Mouse (Mus musculus) embryonic facial prominence, embryonic 15.5 days (tissue): ENCODE results near the gene Tnrc6c. TPM values are rescaled to one million over a fixed set of nuclear protein-coding genes. Genes with fewer than 3 reads are reported as not detected.
"Not testable (repeated sequence)": the region's sequence is repeated elsewhere in the genome, so short reads cannot be mapped to it uniquely, and the experiment has no call there.

Source experiments
- ATAC-seq: fragments of 200-750 bp; cut with Nextera tagmentation; 2 replicates; pipeline ENCODE4 v1.8.0; 2017; ENCODE audit warnings: low read depth, moderate TSS enrichment; ENCODE audit not compliant: insufficient number of reproducible peaks, low FRiP score, low TSS enrichment
- H3K27ac ChIP-seq: fragments of 300-500 bp; sonication (generic); replicated peaks from 2 replicates; pipeline ENCODE4 v1.5.1; 2015; ENCODE audit warnings: mild to moderate bottlenecking, inconsistent platforms
- H3K27me3 ChIP-seq: fragments of 300-500 bp; sonication (generic); 2 replicates; pipeline ENCODE4 v1.6.1; 2015; ENCODE audit warnings: inconsistent platforms
- H3K36me3 ChIP-seq: fragments of 300-500 bp; sonication (generic); 2 replicates; pipeline ENCODE4 v1.6.1; 2015; ENCODE audit warnings: mild to moderate bottlenecking, inconsistent platforms
- H3K4me1 ChIP-seq: fragments of 300-500 bp; sonication (generic); 2 replicates; pipeline ENCODE4 v1.6.1; 2015; ENCODE audit warnings: inconsistent platforms
- H3K4me2 ChIP-seq: fragments of 300-500 bp; sonication (generic); replicated peaks from 2 replicates; pipeline ENCODE4 v1.6.1; 2015; ENCODE audit warnings: mild to moderate bottlenecking, inconsistent platforms
- H3K4me3 ChIP-seq: fragments of 300-500 bp; sonication (generic); replicated peaks from 2 replicates; pipeline ENCODE4 v1.5.1; 2015; ENCODE audit warnings: mild to moderate bottlenecking, inconsistent platforms
- H3K9ac ChIP-seq: fragments of 300-500 bp; sonication (generic); 2 replicates; pipeline ENCODE4 v1.6.1; 2015; ENCODE audit warnings: inconsistent platforms
- H3K9me3 ChIP-seq: fragments of 300-500 bp; sonication (generic); replicated peaks from 2 replicates; pipeline ENCODE4 v1.6.1; 2016; ENCODE audit warnings: inconsistent platforms
- WGBS: fragments of 180-500 bp; shearing (Covaris S2); methylation state at CpG from one replicate; pipeline ENCODE4 v1.1.7; 2015; 5-methylcytosine and 5-hydroxymethylcytosine counted together
- polyA plus RNA-seq: library from polyadenylated mRNA; unstranded; fragments of >200 nt; fragmentation: Nextera tagmentation; extraction: Ambion mirVana; gene quantifications from 2 replicates; pipeline ENCODE4 v1.2.1, GENCODE M21; 2015

Tnrc6c gene
- polyA plus RNA-seq, 1 experiment from 2014 or later = 17.1 TPM

DNA sequence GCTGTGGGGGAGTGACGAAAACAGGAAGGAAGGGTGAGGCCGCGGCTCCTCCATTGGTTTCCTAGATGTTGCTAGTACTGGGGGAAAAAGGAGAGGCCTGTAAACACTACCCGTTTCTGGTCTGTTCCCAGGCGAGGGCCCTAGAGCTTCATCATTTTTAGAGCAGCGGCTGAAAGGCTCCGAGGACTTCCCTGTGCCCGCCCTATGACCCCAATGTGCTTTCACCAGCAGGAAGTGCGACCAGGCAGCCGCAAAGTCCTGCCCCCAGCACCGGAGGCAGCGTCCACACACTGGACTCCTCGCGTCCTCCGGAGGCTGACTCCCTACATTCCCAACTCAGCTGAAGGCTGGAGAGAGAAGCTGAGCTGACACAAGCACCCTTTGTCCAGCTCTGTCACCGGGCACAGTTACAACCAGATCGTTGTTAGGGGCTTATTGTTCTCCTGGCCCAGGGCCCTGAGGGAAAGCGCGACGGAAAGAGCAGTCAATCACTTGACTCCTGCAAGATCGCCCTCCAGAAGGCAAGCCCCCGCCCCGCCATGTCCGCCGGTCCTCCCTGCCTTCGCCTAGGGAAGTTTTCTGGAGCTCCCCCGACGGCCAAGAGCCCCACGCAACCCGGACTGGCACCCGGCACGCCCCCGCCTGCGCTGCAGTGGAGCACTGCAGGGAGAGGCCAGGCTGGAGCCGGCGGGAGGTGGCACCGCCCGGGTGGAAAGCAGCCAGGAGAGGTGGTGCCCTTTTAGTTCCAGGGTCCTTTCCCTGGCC, 125.5 kb downstream of the Tnrc6c start:
- Histone ChIP-seq H3K9ac (peak overlapping the region; percentile 44), H3K4me3 (peak overlapping the region; percentile 54), H3K4me1 (peaks cover 49% of the 10 kb centered on the region), H3K36me3 (peaks cover 13% of the 10 kb centered on the region; the same call in 1 of the 2 replicates), H3K27me3 (no peaks in the 10 kb centered on the region), H3K27ac (peak overlapping the region; percentile 93), H3K4me2 (peak overlapping the region; percentile 97), H3K9me3 (no peaks in the 10 kb centered on the region)
- ATAC-seq = peak; percentile 35
- WGBS = 2% methylated on average over 38 of the region's 38 CpGs

- under 1% methylated on average over 16 of the region's 17 CpGs for WGBS
- Histone ChIP-seq H3K36me3 (peaks cover 8% of the 10 kb centered on the region; the same call in 1 of the 2 replicates), H3K27me3 (no peaks in the 10 kb centered on the region), H3K9me3 (no peaks in the 10 kb centered on the region), H3K4me2 (peak overlapping the region; percentile 97), H3K4me1 (peaks cover 49% of the 10 kb centered on the region), H3K4me3 (peak overlapping the region; percentile 54), H3K9ac (peak overlapping the region; percentile 44), H3K27ac (peak overlapping the region; percentile 93)
- ATAC-seq = peak; percentile 30; the same call in 1 of the 2 replicates
Measured at GRCm38 (mm10) chr11:117780199-117780515, 126.1 kb downstream of the Tnrc6c start.

DNA sequence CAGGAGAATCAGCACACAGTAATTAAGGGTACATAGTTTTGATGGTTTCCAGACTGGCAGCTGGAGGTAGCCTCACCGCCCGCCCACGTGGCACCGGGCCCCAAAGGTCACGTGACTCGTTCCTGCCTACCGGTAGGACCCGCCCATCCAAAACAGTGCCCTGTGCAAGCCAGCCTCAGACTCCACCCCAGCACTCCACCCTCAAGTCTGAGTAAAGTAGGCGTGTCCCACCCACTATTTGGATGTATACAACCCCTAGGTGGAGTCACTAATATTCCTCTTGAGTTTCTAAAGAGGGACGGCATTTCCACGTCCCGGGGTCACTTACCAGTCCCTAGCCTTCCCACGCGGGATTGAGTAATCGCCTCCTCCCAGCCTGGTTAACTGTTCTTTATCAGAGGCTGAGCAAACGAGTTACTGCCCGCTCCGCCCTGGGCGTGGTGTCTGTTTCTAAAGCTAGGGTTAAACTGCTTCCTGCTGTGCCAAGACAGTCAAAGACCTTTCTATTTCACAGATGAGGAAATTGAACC, 126.6 kb downstream of the Tnrc6c start:
- Histone ChIP-seq H3K27me3 (no peaks in the 10 kb centered on the region), H3K4me3 (peak overlapping the region; percentile 54), H3K36me3 (peaks cover 4% of the 10 kb centered on the region; the same call in 1 of the 2 replicates), H3K4me2 (peak overlapping the region; percentile 97), H3K4me1 (peaks cover 49% of the 10 kb centered on the region), H3K9me3 (no peaks in the 10 kb centered on the region), H3K9ac (peak overlapping the region; percentile 44; the same call in 1 of the 2 replicates), H3K27ac (peak overlapping the region; percentile 93)
- ATAC-seq = peak; percentile 76
- whole genome bisulfite sequencing = under 1% methylated on average over 19 of the region's 19 CpGs

DNA sequence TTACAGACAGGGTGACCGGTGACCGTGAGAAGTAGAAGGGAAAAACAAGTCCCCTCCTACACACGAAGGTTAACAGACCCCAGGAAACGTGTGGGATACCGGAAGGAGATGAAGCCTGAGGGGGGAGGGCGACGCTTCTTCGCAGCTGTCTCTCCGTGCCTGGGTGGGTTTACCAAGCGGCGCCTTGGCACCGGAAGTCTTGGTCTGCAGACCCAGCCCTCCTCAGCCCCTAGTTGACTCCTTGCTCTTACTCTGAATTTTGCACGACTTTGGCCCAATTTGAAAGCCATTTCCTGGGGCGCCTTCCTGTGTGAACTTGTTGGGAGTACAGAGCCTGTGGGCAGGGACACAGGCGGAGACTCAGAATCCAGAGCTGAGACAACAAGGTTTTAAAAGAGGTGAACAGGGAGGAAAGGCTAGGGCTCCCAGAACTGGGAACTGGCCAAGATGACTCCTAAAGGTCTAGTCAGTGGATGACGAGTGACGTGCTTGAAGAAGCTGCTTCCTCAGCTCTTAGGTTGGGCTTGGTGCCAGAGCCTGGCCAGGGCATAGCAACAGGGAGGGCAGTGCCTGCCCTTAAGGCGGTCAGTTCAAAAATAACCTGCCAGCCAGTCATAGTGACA, 127.2 kb downstream of the Tnrc6c start:
- Histone ChIP-seq H3K27ac (peak overlapping the region; percentile 93), H3K27me3 (no peaks in the 10 kb centered on the region), H3K4me3 (peak overlapping the region; percentile 54), H3K36me3 (peaks cover 2% of the 10 kb centered on the region; the same call in 1 of the 2 replicates), H3K9ac (no peak overlapping the region), H3K4me2 (peak overlapping the region; percentile 97), H3K9me3 (no peaks in the 10 kb centered on the region), H3K4me1 (peaks cover 49% of the 10 kb centered on the region)
- ATAC-seq = no peak
- WGBS = 18% methylated on average over 18 of the region's 18 CpGs

DNA sequence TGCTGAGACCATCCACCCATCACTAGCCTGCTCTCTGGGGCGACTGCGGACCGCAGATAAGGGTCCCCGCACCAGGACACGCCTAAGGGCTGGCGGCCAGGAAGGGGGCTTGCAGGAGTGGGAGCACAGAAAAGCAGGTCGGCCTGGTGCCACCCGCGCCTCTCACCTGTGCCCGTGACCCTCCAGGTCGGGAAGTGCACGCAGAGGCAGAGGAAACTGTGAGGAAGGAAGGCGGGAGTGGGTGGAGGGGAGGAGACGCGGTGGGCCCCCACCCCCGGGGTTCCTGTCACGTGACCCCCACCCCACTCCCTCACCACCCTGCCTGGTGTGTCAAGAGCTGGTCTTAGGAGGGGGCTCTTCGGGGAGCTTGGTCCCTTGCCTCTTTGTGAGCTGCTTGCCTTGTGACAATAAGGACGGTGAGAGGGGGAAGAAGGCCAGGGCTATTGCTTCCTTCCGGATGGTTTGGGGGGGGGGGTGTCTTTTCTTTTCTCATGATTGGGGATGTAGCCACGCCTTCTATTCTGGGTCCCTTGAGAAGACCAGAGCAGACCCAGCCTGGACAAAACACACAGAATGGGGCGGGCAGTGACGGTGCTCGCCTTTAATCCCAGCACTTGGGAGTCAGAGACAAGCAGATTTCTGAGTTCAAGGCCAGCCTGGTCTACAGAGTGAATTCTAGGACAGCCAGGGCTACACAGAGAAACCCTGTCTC, 128.1 kb downstream of the Tnrc6c start, which contains the start of the genes Tmc8 and Tmc6:
Tmc8 (plus strand) TSS at position 84 of the 712 bp plus-strand sequence.
Tmc6 (minus strand) TSS at position 206 of the 712 bp plus-strand sequence.
- Histone ChIP-seq H3K9me3 (no peaks in the 10 kb centered on the region), H3K9ac (no peak within 1 kb of the TSS), H3K27me3 (no peaks in the 10 kb centered on the region), H3K4me2 (peak within 1 kb of the TSS; percentile 97), H3K27ac (peak within 1 kb of the TSS; percentile 93), H3K36me3 (no peaks in the 10 kb centered on the region; the same call in 1 of the 2 replicates), H3K4me1 (peaks cover 49% of the 10 kb centered on the region), H3K4me3 (peak within 1 kb of the TSS; percentile 54)
- 43% methylated on average over 24 of the region's 24 CpGs for WGBS
- ATAC-seq = no peak

- Histone ChIP-seq H3K36me3 (no peaks in the 10 kb centered on the region; the same call in 1 of the 2 replicates), H3K27ac (no peak overlapping the region; the same call in 1 of the 2 replicates), H3K9ac (no peak overlapping the region), H3K9me3 (no peaks in the 10 kb centered on the region), H3K4me3 (peak overlapping the region; percentile 29), H3K27me3 (no peaks in the 10 kb centered on the region), H3K4me2 (peak overlapping the region; percentile 57), H3K4me1 (peaks cover 49% of the 10 kb centered on the region)
- 53% methylated on average over 9 of the region's 9 CpGs for WGBS
- ATAC-seq = no peak
Measured at GRCm38 (mm10) chr11:117782705-117783034, 128.6 kb downstream of the Tnrc6c start.

DNA sequence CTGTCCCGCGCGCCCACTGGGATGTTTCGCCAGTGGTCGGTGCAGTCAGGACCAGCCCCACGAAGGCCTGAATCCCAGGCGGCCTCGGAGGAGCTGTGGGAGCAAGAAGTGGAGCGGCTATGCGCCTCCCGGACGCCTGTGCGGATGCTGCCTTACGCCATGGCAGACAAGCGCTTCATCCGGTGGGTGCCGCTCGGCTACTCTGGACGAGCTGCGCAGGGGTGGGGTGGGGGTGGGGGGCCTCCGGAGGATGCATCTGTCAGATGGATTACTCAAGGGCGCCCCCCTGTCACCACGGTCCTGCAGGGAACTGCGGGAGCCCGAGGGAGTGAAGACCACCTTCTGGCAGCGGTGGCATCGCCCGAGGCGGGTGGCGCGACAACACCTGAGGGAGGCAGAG, 129.0 kb downstream of the Tnrc6c start:
- 6% methylated on average over 31 of the region's 31 CpGs for WGBS
- no peak overlapping the region for H3K9ac ChIP-seq
- H3K36me3 ChIP-seq = no peaks in the 10 kb centered on the region
- ATAC-seq = no peak
- peak overlapping the region; percentile 29 for H3K4me3 ChIP-seq
- H3K27ac ChIP-seq = no peak overlapping the region; the same call in 1 of the 2 replicates
- H3K9me3 ChIP-seq = no peaks in the 10 kb centered on the region
- no peaks in the 10 kb centered on the region for H3K27me3 ChIP-seq
- peak overlapping the region; percentile 57 for H3K4me2 ChIP-seq
- H3K4me1 ChIP-seq = peaks cover 49% of the 10 kb centered on the region

DNA sequence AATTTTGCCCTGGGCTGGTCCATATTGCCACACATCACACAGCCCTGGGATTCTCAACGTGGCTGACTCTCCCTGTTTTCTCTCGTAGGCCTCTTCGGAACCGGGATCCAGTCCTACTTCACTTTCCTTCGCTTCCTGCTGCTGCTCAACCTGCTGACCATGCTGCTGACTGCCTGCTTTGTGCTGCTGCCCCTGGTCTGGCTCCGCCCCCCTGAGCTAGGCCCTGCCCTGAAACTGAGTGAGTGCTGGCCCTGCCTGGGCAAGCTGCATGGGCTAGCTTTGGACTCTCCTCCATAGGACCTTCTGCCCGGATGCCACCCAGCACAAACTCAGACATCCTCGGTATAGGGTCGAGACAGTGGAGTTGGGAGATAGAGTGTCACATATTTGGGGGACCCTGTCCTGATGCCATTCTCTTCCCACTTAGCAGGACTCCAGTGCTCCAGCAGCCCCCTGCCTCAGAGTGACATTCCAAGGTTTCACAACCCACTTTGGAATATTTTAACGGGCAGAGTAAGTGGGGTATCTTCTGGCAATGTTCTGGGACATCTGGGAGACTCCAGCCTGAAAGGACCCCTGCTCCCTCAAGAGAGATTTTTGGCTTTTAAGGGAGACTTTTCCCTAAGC, 129.7 kb downstream of the Tnrc6c start:
- no peaks in the 10 kb centered on the region for H3K27me3 ChIP-seq
- no peak overlapping the region for H3K9ac ChIP-seq
- 39% methylated on average over 10 of the region's 10 CpGs for WGBS

GRCm38 (mm10) chr11:117786294-117786693, 132.2 kb downstream of the Tnrc6c start:
- H3K9me3 ChIP-seq = no peaks in the 10 kb centered on the region
- no peak overlapping the region for H3K27ac ChIP-seq
- no peaks in the 10 kb centered on the region for H3K36me3 ChIP-seq
- peaks cover 30% of the 10 kb centered on the region for H3K4me1 ChIP-seq
- no peaks in the 10 kb centered on the region for H3K27me3 ChIP-seq
- ATAC-seq = no peak
- 19% methylated on average over 10 of the region's 10 CpGs for WGBS
- no peak overlapping the region for H3K4me2 ChIP-seq
- H3K4me3 ChIP-seq = no peak overlapping the region
- no peak overlapping the region for H3K9ac ChIP-seq

More for the DNA sequence above, 129.7 kb downstream of the Tnrc6c start:
- Histone ChIP-seq H3K4me2 (peak overlapping the region; percentile 57), H3K4me3 (0 out of 2 replicates have a peak overlapping the region, but pooled peaks have one; percentile 29), H3K27ac (no peak overlapping the region), H3K4me1 (peaks cover 45% of the 10 kb centered on the region), H3K9me3 (no peaks in the 10 kb centered on the region), H3K36me3 (no peaks in the 10 kb centered on the region)
- no peak for ATAC-seq

GRCm38 (mm10) chr11:117788481-117788880, 134.4 kb downstream of the Tnrc6c start:
- peaks cover 22% of the 10 kb centered on the region for H3K4me1 ChIP-seq

More at GRCm38 (mm10) chr11:117788481-117788880, 134.4 kb downstream of the Tnrc6c start:
- not testable (repeated sequence) for H3K27ac ChIP-seq, ATAC-seq, H3K27me3 ChIP-seq, H3K4me3 ChIP-seq, H3K9me3 ChIP-seq, H3K9ac ChIP-seq, H3K4me2 ChIP-seq, H3K36me3 ChIP-seq
- WGBS = 76% methylated on average over 7 of the region's 7 CpGs
